9 mouse cellular contexts compared by ENCODE assay signal in genomic region chr11:86841261-86841660, GRCm38 (mm10). TPM values are rescaled to one million over a fixed set of nuclear protein-coding genes. Genes with fewer than 3 reads are reported as not detected.
DNase-seq lines count a peak whose midpoint lies in the region; ATAC-seq lines count a peak whose summit lies in the region.
"Had no signal": no experiment of that assay in that cellular context is flagged by ENCODE, and none has a peak within 500 bp of the region (broad histone marks: within the 10 kb centered on the region; RNA-seq: fewer than 3 reads in every experiment).

No protein-coding gene starts in this region.

- H3K9me3 ChIP-seq in heart, embryonic 10.5 days = no peaks in the 10 kb centered on the region
- no peaks in the 10 kb centered on the region for H3K9me3 ChIP-seq in hindbrain, embryonic 15.5 days
- H3K9me3 ChIP-seq: stomach, embryonic 15.5 days had no signal

- peaks cover 22% of the 10 kb centered on the region; the same call in 1 of the 2 replicates for H3K4me1 ChIP-seq in heart, embryonic 10.5 days
- peaks cover 18% of the 10 kb centered on the region for H3K4me1 ChIP-seq in hindbrain, embryonic 15.5 days (replicated peaks)

- no peak overlapping the region for H3K4me3 ChIP-seq in heart, embryonic 10.5 days
- H3K4me3 ChIP-seq in hindbrain, embryonic 15.5 days = no peak overlapping the region
- H3K4me3 ChIP-seq: stomach, embryonic 15.5 days had no signal

- no peaks in the 10 kb centered on the region for H3K36me3 ChIP-seq in heart, embryonic 10.5 days
- H3K36me3 ChIP-seq in hindbrain, embryonic 15.5 days = no peaks in the 10 kb centered on the region
- H3K36me3 ChIP-seq: stomach, embryonic 15.5 days had no signal

- no peak for ATAC-seq in hindbrain, embryonic 15.5 days (ENCODE audit: low FRiP score, low read depth)
- ATAC-seq in monocyte, adult 5-6 weeks (replicated peaks; ENCODE audit: insufficient number of reproducible peaks, low FRiP score, low TSS enrichment, poor library complexity, severe bottlenecking) = no peak

- H3K27me3 ChIP-seq in heart, embryonic 10.5 days (ENCODE audit: insufficient read depth, poor library complexity, severe bottlenecking) = no peaks in the 10 kb centered on the region
- H3K27me3 ChIP-seq in hindbrain, embryonic 15.5 days = no peaks in the 10 kb centered on the region
- H3K27me3 ChIP-seq: stomach, embryonic 15.5 days had no signal

- H3K4me2 ChIP-seq in hindbrain, embryonic 15.5 days = no peak overlapping the region
- H3K4me2 ChIP-seq: stomach, embryonic 15.5 days had no signal

- H3K9ac ChIP-seq in hindbrain, embryonic 15.5 days = no peak overlapping the region
- H3K9ac ChIP-seq: stomach, embryonic 15.5 days had no signal

- peak overlapping the region; percentile 62 for H3K27ac ChIP-seq in heart, embryonic 10.5 days
- peak overlapping the region; percentile 26; the same call in 1 of the 2 replicates for H3K27ac ChIP-seq in hindbrain, embryonic 15.5 days (replicated peaks)

- intact Hi-C loops in heart, postnatal 14 days (cut with DNase I) = no loop called here
- intact Hi-C loops in left cerebral cortex, postnatal 14 days (cut with DNase I) = no loop called here

- DNase-seq in heart, embryonic 10.5 days (ENCODE audit: low spot score) = no peak
- no peak for DNase-seq in heart, postnatal 14 days
- peak; percentile 25 to 58 for DNase-seq in left cerebral cortex, postnatal 14 days (ENCODE audit: low spot score in 2 of 2)
- DNase-seq in left cerebral cortex, adult 9 months (ENCODE audit: low spot score in 2 of 2) = no peak
- DNase-seq in NIH3T3 (ENCODE audit: low read depth) = peak; percentile 23
- DNase-seq in cerebellum, postnatal 25 days = no peak

- 85% methylated on average over 8 of the region's 8 CpGs for WGBS in heart, embryonic 10.5 days
- WGBS in hindbrain, embryonic 15.5 days = 73% methylated on average over 8 of the region's 8 CpGs

RNA-seq across cellular contexts. Expression of gene Dhx40, which starts 33.7 kb away (rescaled TPM):
- polyA plus RNA-seq in heart, embryonic 10.5 days (2016; fragmentation: Nextera tagmentation; extraction: Ambion mirVana) = 14.4 and 19.7 TPM in 2 replicates
- total RNA-seq in heart, postnatal 14 days (2021) = 10 to 100 TPM; 15.1 to 18.0 TPM
- 10 to 100 TPM; 15.7 to 19.5 TPM for total RNA-seq in left cerebral cortex, postnatal 14 days (2021)
- polyA plus RNA-seq in hindbrain, embryonic 15.5 days (2015; fragmentation: Nextera tagmentation; extraction: Ambion mirVana) = 17.6 and 19.8 TPM in 2 replicates
- total RNA-seq in monocyte, adult 5-6 weeks (2017) = 67.6 to 151 TPM (median 147 TPM) in 3 replicates

Comparison
In these comparisons a context has a peak if more than half of its experiments do, and no peak if none do; other contexts are left out.
1. DNase-seq: peak in left cerebral cortex, postnatal 14 days (2 of 2) and NIH3T3 (single experiment); none in heart, embryonic 10.5 days (single experiment), heart, postnatal 14 days (0 of 2), left cerebral cortex, adult 9 months (0 of 2) and cerebellum, postnatal 25 days (0 of 2).